Mouse (Mus musculus) bone marrow macrophage, adult 2 months (primary cell): ENCODE results near the gene Med10.

Source experiments
- CTCF ChIP-seq: IDR thresholded peaks from 2 replicates; pipeline ENCODE4 v1.5.1; 2012; ENCODE audit warnings: low read depth, mild to moderate bottlenecking, low read length, moderate library complexity
- POLR2A ChIP-seq: IDR thresholded peaks from 2 replicates; pipeline ENCODE4 v1.6.1; 2012; ENCODE audit warnings: mild to moderate bottlenecking, low read depth, low read length, borderline replicate concordance

DNA sequence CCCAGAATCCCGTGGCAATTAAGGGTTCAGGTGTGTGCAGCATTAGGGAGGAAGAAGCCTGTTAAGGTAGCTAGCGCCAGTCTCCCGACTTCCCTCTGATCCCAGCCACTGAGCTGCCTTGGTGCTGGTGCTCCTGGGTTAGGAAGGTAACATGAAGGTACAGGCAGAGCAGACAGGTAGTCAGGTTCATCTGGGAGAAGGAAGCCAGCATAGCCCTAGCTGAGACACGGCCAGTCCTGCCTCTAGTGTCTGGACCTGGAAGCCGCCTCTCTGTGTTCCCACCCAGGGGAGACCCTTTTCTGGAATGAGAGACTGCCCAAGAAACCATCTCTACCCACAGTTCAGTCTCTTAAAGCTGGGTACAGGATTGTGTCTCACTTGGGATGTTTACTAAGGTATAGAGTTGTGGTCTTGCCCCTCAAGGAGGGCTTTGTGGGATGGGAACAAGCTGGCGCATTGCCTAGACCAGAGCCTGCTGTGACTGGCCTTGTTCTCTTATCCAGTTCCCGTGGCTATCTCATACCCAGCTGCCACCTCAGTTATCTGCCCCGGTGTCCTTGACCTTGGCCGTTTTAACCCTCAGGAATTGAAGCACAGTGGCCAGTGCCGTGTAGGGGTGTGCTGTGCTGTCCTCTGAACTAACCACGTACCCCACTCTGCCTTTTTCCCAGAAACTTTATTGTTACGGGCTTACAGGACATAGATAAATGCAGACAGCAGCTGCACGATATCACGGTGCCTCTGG is 8.9 kb downstream of the Med10 start:
- TF ChIP-seq POLR2A: no peak
- no peak for TF ChIP-seq CTCF
